Mouse (Mus musculus): ENCODE measurements around the gene Npy. TPM values are rescaled to one million over a fixed set of nuclear protein-coding genes. Genes with fewer than 3 reads are reported as not detected.

Gene Npy
- total RNA-seq (2017) = not detected in 2 replicates

GRCm38 (mm10) chr6:49821961-49822870 lies at the start of gene Npy:
Gene Npy, plus strand, starts transcription at chr6:49822710.
- ATAC-seq (replicated peaks in 1 of 2; ENCODE audit: insufficient read depth in 1 of 2, low FRiP score in 2 of 2, low TSS enrichment in 1 of 2, low read depth in 1 of 2, poor library complexity in 2 of 2, severe bottlenecking in 2 of 2) = peak; percentile 47 to 54

GRCm38 (mm10) chr6:49775006-49775405 lies 47.5 kb upstream of the Npy start:
- ATAC-seq (replicated peaks in 1 of 2; ENCODE audit: insufficient read depth in 1 of 2, low FRiP score in 2 of 2, low TSS enrichment in 1 of 2, low read depth in 1 of 2, poor library complexity in 2 of 2, severe bottlenecking in 2 of 2) = no peak

GRCm38 (mm10) chr6:49778109-49778508 lies 44.4 kb upstream of the Npy start:
- ATAC-seq (replicated peaks in 1 of 2; ENCODE audit: insufficient read depth in 1 of 2, low FRiP score in 2 of 2, low TSS enrichment in 1 of 2, low read depth in 1 of 2, poor library complexity in 2 of 2, severe bottlenecking in 2 of 2) = peak; percentile 90 to 96

- ATAC-seq (replicated peaks in 1 of 2; ENCODE audit: insufficient read depth in 1 of 2, low FRiP score in 2 of 2, low TSS enrichment in 1 of 2, low read depth in 1 of 2, poor library complexity in 2 of 2, severe bottlenecking in 2 of 2) = no peak
Measured at GRCm38 (mm10) chr6:49778729-49779128, 43.8 kb upstream of the Npy start.

GRCm38 (mm10) chr6:49779606-49780005 lies 42.9 kb upstream of the Npy start:
- ATAC-seq (replicated peaks in 1 of 2; ENCODE audit: insufficient read depth in 1 of 2, low FRiP score in 2 of 2, low TSS enrichment in 1 of 2, low read depth in 1 of 2, poor library complexity in 2 of 2, severe bottlenecking in 2 of 2) = no peak

GRCm38 (mm10) chr6:49780846-49781400 lies 41.6 kb upstream of the Npy start:
- no peak for ATAC-seq (replicated peaks in 1 of 2; ENCODE audit: insufficient read depth in 1 of 2, low FRiP score in 2 of 2, low TSS enrichment in 1 of 2, low read depth in 1 of 2, poor library complexity in 2 of 2, severe bottlenecking in 2 of 2)

GRCm38 (mm10) chr6:49781852-49782251 lies 40.7 kb upstream of the Npy start:
- ATAC-seq (replicated peaks in 1 of 2; ENCODE audit: insufficient read depth in 1 of 2, low FRiP score in 2 of 2, low TSS enrichment in 1 of 2, low read depth in 1 of 2, poor library complexity in 2 of 2, severe bottlenecking in 2 of 2) = peak; percentile 23 to 54; a peak in 2 of 4 replicates

- no peak for ATAC-seq (replicated peaks in 1 of 2; ENCODE audit: insufficient read depth in 1 of 2, low FRiP score in 2 of 2, low TSS enrichment in 1 of 2, low read depth in 1 of 2, poor library complexity in 2 of 2, severe bottlenecking in 2 of 2)
Measured at GRCm38 (mm10) chr6:49782679-49783078, 39.8 kb upstream of the Npy start.

- ATAC-seq (replicated peaks in 1 of 2; ENCODE audit: insufficient read depth in 1 of 2, low FRiP score in 2 of 2, low TSS enrichment in 1 of 2, low read depth in 1 of 2, poor library complexity in 2 of 2, severe bottlenecking in 2 of 2) = no peak
Measured at GRCm38 (mm10) chr6:49792524-49792923, 30.0 kb upstream of the Npy start.

- no peak for ATAC-seq (replicated peaks in 1 of 2; ENCODE audit: insufficient read depth in 1 of 2, low FRiP score in 2 of 2, low TSS enrichment in 1 of 2, low read depth in 1 of 2, poor library complexity in 2 of 2, severe bottlenecking in 2 of 2)
Measured at GRCm38 (mm10) chr6:49804105-49804504, 18.4 kb upstream of the Npy start.

- ATAC-seq (replicated peaks in 1 of 2; ENCODE audit: insufficient read depth in 1 of 2, low FRiP score in 2 of 2, low TSS enrichment in 1 of 2, low read depth in 1 of 2, poor library complexity in 2 of 2, severe bottlenecking in 2 of 2) = no peak
Measured at GRCm38 (mm10) chr6:49808076-49808475, 14.4 kb upstream of the Npy start.

- no peak for ATAC-seq (replicated peaks in 1 of 2; ENCODE audit: insufficient read depth in 1 of 2, low FRiP score in 2 of 2, low TSS enrichment in 1 of 2, low read depth in 1 of 2, poor library complexity in 2 of 2, severe bottlenecking in 2 of 2)
Measured at GRCm38 (mm10) chr6:49817183-49817582, 5.3 kb upstream of the Npy start.

- ATAC-seq (replicated peaks in 1 of 2; ENCODE audit: insufficient read depth in 1 of 2, low FRiP score in 2 of 2, low TSS enrichment in 1 of 2, low read depth in 1 of 2, poor library complexity in 2 of 2, severe bottlenecking in 2 of 2) = no peak
Measured at GRCm38 (mm10) chr6:49817625-49818024, 4.9 kb upstream of the Npy start.

GRCm38 (mm10) chr6:49822871-49823230 lies 341 bp downstream of the Npy start:
- no peak for ATAC-seq (replicated peaks in 1 of 2; ENCODE audit: insufficient read depth in 1 of 2, low FRiP score in 2 of 2, low TSS enrichment in 1 of 2, low read depth in 1 of 2, poor library complexity in 2 of 2, severe bottlenecking in 2 of 2)

- no peak for ATAC-seq (replicated peaks in 1 of 2; ENCODE audit: insufficient read depth in 1 of 2, low FRiP score in 2 of 2, low TSS enrichment in 1 of 2, low read depth in 1 of 2, poor library complexity in 2 of 2, severe bottlenecking in 2 of 2)
Measured at GRCm38 (mm10) chr6:49823371-49823770, 861 bp downstream of the Npy start.

- no peak for ATAC-seq (replicated peaks in 1 of 2; ENCODE audit: insufficient read depth in 1 of 2, low FRiP score in 2 of 2, low TSS enrichment in 1 of 2, low read depth in 1 of 2, poor library complexity in 2 of 2, severe bottlenecking in 2 of 2)
Measured at GRCm38 (mm10) chr6:49823821-49824220, 1.3 kb downstream of the Npy start.

- ATAC-seq (replicated peaks in 1 of 2; ENCODE audit: insufficient read depth in 1 of 2, low FRiP score in 2 of 2, low TSS enrichment in 1 of 2, low read depth in 1 of 2, poor library complexity in 2 of 2, severe bottlenecking in 2 of 2) = peak in 1 of 2 experiments; percentile 56; a peak in 1 of 4 replicates
Measured at GRCm38 (mm10) chr6:49831579-49831978, 9.1 kb downstream of the Npy start.

- ATAC-seq (replicated peaks in 1 of 2; ENCODE audit: insufficient read depth in 1 of 2, low FRiP score in 2 of 2, low TSS enrichment in 1 of 2, low read depth in 1 of 2, poor library complexity in 2 of 2, severe bottlenecking in 2 of 2) = no peak
Measured at GRCm38 (mm10) chr6:49856830-49857229, 34.3 kb downstream of the Npy start.

- ATAC-seq (replicated peaks in 1 of 2; ENCODE audit: insufficient read depth in 1 of 2, low FRiP score in 2 of 2, low TSS enrichment in 1 of 2, low read depth in 1 of 2, poor library complexity in 2 of 2, severe bottlenecking in 2 of 2) = peak in 1 of 2 experiments; percentile 42; a peak in 1 of 4 replicates
Measured at GRCm38 (mm10) chr6:49867571-49867970, 45.1 kb downstream of the Npy start.

Data from hematopoietic stem cell, adult 5-6 weeks (primary cell).